Mouse (Mus musculus) cortical plate, adult 2 months (tissue): ENCODE data around the gene Rorc.

Experiments
- CTCF ChIP-seq: fragments of 200-500 bp; IDR thresholded peaks from 2 replicates; pipeline ENCODE4 v1.5.1; 2011; ENCODE audit warnings: mild to moderate bottlenecking, control low read depth, low read length; ENCODE audit not compliant: insufficient read depth; ENCODE audit errors: extremely low read depth
- POLR2A ChIP-seq: fragments of 200-500 bp; IDR thresholded peaks from 2 replicates; pipeline ENCODE4 v1.6.1; 2011; ENCODE audit warnings: mild to moderate bottlenecking, low read length, control low read depth; ENCODE audit not compliant: insufficient read depth; ENCODE audit errors: extremely low read depth

- TF ChIP-seq POLR2A = no peak
- TF ChIP-seq CTCF = no peak
Observed at GRCm38 (mm10) chr3:94443597-94443964, 71.0 kb downstream of the Rorc start, which contains the start of gene Oaz3.
